Mouse (Mus musculus) ES-Bruce4 (cell line): Measurements from ENCODE around the gene Unc5c. TPM values are rescaled to one million over a fixed set of nuclear protein-coding genes. Genes with fewer than 3 reads are reported as not detected.

Experiments used
- H3K27ac ChIP-seq: 2 replicates; pipeline ENCODE4 v1.5.1; 2012; ENCODE audit warnings: low read length, inconsistent platforms; ENCODE audit not compliant: insufficient read depth
- H3K27me3 ChIP-seq: 2 replicates; pipeline ENCODE4 v1.6.1; 2012; ENCODE audit warnings: mild to moderate bottlenecking, low read length, inconsistent platforms; ENCODE audit not compliant: control insufficient read depth, poor library complexity, insufficient read depth, severe bottlenecking
- H3K36me3 ChIP-seq: 2 replicates; pipeline ENCODE4 v1.6.1; 2012; ENCODE audit warnings: inconsistent platforms, mild to moderate bottlenecking, low read length, moderate library complexity; ENCODE audit not compliant: control insufficient read depth, poor library complexity, insufficient read depth, severe bottlenecking
- H3K4me1 ChIP-seq: one replicate; pipeline ENCODE4 v1.8.1; 2011; ENCODE audit warnings: low read length; ENCODE audit not compliant: control insufficient read depth, insufficient read depth
- H3K4me3 ChIP-seq: 2 replicates; pipeline ENCODE4 v1.5.1; 2011; ENCODE audit warnings: low read depth, mild to moderate bottlenecking, low read length
- H3K9ac ChIP-seq: 2 replicates; pipeline ENCODE4 v1.6.1; 2012; ENCODE audit warnings: low read depth, mild to moderate bottlenecking, inconsistent platforms; ENCODE audit not compliant: poor library complexity, severe bottlenecking
- H3K9me3 ChIP-seq: replicated peaks from 2 replicates; pipeline ENCODE4 v1.6.1; 2012; ENCODE audit warnings: mild to moderate bottlenecking, low read length, inconsistent platforms; ENCODE audit not compliant: control insufficient read depth, poor library complexity, insufficient read depth, severe bottlenecking
- CTCF ChIP-seq: IDR thresholded peaks from one replicate; pipeline ENCODE4 v1.8.1; 2011; ENCODE audit warnings: low read depth, low read length
- EP300 ChIP-seq: IDR thresholded peaks from 2 replicates; pipeline ENCODE4 v1.6.1; 2011; ENCODE audit warnings: low read depth, low read length; ENCODE audit not compliant: insufficient read depth
- POLR2A ChIP-seq: IDR thresholded peaks from one replicate; pipeline ENCODE4 v1.8.1; 2011; ENCODE audit warnings: low read length; ENCODE audit not compliant: insufficient read depth
- polyA plus RNA-seq: library from polyadenylated mRNA; stranded (reverse); fragments of >200 nt; gene quantifications from 2 replicates; pipeline ENCODE4 v1.2.4, GENCODE M21; 2011; ENCODE audit warnings: low read depth; ENCODE audit not compliant: missing spikeins, insufficient read depth, insufficient read length

Gene Unc5c
- polyA plus RNA-seq, 1 experiment: 1.0 TPM

- TF ChIP-seq EP300 (no peak), CTCF (no peak), POLR2A (no peak)
- Histone ChIP-seq H3K9ac (no peak overlapping the region), H3K4me1 (no peaks in the 10 kb centered on the region), H3K27me3 (no peaks in the 10 kb centered on the region), H3K9me3 (no peaks in the 10 kb centered on the region), H3K36me3 (no peaks in the 10 kb centered on the region), H3K27ac (no peak overlapping the region), H3K4me3 (no peak overlapping the region)
Measured at GRCm38 (mm10) chr3:141797372-141797771, 332.4 kb downstream of the Unc5c start.

GRCm38 (mm10) chr3:141797789-141798188, 332.8 kb downstream of the Unc5c start:
- H3K4me3 ChIP-seq: no peak overlapping the region
- H3K9me3 ChIP-seq: no peaks in the 10 kb centered on the region
- no peaks in the 10 kb centered on the region for H3K27me3 ChIP-seq
- no peaks in the 10 kb centered on the region for H3K4me1 ChIP-seq
- H3K9ac ChIP-seq: no peak overlapping the region
- H3K36me3 ChIP-seq: no peaks in the 10 kb centered on the region
- TF ChIP-seq POLR2A (no peak), EP300 (no peak), CTCF (no peak)
- no peak overlapping the region for H3K27ac ChIP-seq

- Histone ChIP-seq H3K27ac (no peak overlapping the region), H3K4me1 (no peaks in the 10 kb centered on the region), H3K27me3 (no peaks in the 10 kb centered on the region), H3K4me3 (no peak overlapping the region), H3K9ac (no peak overlapping the region), H3K36me3 (no peaks in the 10 kb centered on the region), H3K9me3 (no peaks in the 10 kb centered on the region)
- TF ChIP-seq POLR2A: no peak
- TF ChIP-seq EP300: no peak
- TF ChIP-seq CTCF: no peak
Measured at GRCm38 (mm10) chr3:141804133-141804532, 339.1 kb downstream of the Unc5c start.

DNA sequence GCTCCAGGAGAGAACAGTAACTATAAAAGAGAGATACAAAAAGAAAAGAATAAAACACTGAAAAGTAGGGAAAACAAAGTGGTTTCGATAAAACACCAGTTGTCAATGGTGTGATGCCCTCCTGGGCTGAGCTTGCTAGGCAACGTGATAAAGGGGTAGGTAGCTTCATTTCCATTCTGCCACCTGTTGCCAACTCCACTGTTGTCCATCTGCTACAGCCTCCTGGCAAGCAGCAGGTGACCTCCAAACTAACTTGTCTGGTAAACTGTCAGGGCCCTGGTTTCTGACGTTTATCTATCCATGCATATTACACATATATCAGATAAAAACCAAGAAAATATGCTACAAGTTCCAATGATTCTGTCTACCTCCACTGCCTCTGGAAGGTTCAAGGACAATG, 344.6 kb downstream of the Unc5c start:
- H3K9me3 ChIP-seq: no peaks in the 10 kb centered on the region

DNA sequence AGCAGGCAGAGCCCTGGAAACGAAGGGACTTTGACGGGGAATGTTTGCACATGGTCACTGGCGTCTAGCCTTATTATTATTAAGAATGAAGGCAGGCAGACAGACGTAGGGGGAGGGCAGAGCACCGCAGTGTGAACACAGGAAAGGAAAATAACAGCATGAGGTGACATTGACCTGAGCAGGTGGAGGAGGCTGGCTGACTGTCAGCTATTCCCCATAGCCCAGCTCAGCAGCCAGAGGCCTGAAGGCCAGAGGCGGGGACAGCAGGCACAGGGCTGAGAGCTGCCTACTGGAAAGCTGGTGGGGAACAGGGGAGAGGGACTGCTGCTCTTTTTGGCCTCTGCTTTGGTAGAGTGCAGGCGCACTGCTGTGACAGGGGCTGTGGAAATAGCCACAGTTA, 345.9 kb downstream of the Unc5c start:
- TF ChIP-seq EP300: no peak
- no peak for TF ChIP-seq POLR2A
- no peak for TF ChIP-seq CTCF
- Histone ChIP-seq H3K27me3 (no peaks in the 10 kb centered on the region; the same call in 1 of the 2 replicates), H3K4me3 (no peak overlapping the region), H3K4me1 (no peaks in the 10 kb centered on the region), H3K27ac (no peak overlapping the region), H3K9me3 (no peaks in the 10 kb centered on the region), H3K36me3 (no peaks in the 10 kb centered on the region), H3K9ac (no peak overlapping the region)

More for the DNA sequence above, 344.6 kb downstream of the Unc5c start:
- no peak overlapping the region for H3K27ac ChIP-seq
- no peak overlapping the region for H3K9ac ChIP-seq
- H3K4me1 ChIP-seq: no peaks in the 10 kb centered on the region
- H3K27me3 ChIP-seq: no peaks in the 10 kb centered on the region; the same call in 1 of the 2 replicates
- no peak for TF ChIP-seq POLR2A
- no peak for TF ChIP-seq EP300
- no peak for TF ChIP-seq CTCF
- H3K36me3 ChIP-seq: no peaks in the 10 kb centered on the region
- no peak overlapping the region for H3K4me3 ChIP-seq

DNA sequence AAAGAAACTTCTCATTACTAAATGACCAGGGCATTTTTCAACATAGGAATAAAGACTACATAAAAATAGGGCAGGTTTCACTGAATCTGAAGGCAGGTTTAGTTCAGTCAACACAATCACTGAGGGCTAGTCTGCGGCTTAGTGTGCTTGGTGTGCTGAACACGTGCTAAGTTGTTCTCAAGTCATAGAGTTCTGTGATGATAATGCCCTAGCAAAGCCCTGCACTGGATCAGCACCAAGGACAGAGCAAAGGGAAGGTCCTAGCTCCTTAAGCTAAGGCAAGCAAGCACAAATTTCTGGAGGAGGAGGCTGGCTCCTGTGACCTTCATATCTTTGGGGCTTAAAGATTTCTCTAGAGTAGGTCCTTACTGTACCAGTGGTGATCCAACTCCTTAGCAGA, 346.3 kb downstream of the Unc5c start:
- Histone ChIP-seq H3K4me3 (no peak overlapping the region), H3K9me3 (no peaks in the 10 kb centered on the region), H3K27ac (no peak overlapping the region), H3K27me3 (no peaks in the 10 kb centered on the region; the same call in 1 of the 2 replicates), H3K4me1 (no peaks in the 10 kb centered on the region), H3K9ac (no peak overlapping the region), H3K36me3 (no peaks in the 10 kb centered on the region)
- TF ChIP-seq POLR2A: no peak
- no peak for TF ChIP-seq EP300
- no peak for TF ChIP-seq CTCF
